Mouse (Mus musculus): ENCODE data around the gene Trf. TPM values are rescaled to one million over a fixed set of nuclear protein-coding genes. Genes with fewer than 3 reads are reported as not detected.
"Not testable (repeated sequence)": the region's sequence is repeated elsewhere in the genome, so short reads cannot be mapped to it uniquely, and the experiment has no call there.

Gene Trf
- polyA plus RNA-seq, 1 experiment from 2014 or later = 27.2 TPM

- Histone ChIP-seq H3K4me1 (ENCODE audit: control insufficient read depth, insufficient read depth, low read length) (no peaks in the 10 kb centered on the region), H3K4me2 (ENCODE audit: low read depth, low read length) (no peak overlapping the region), H3K9ac (replicated peaks; ENCODE audit: low read length) (no peak overlapping the region), H3K36me3 (replicated peaks; ENCODE audit: control insufficient read depth, insufficient read depth, low read depth, low read length) (no peaks in the 10 kb centered on the region), H3K9me3 (replicated peaks; ENCODE audit: control insufficient read depth, low read length) (no peaks in the 10 kb centered on the region), H3K4me3 (ENCODE audit: low read depth, low read length) (no peak overlapping the region), H3K27ac (replicated peaks; ENCODE audit: low read depth, low read length) (no peak overlapping the region), H3K27me3 (ENCODE audit: control insufficient read depth, insufficient read depth, low read length) (no peaks in the 10 kb centered on the region)
- WGBS = 78% methylated on average over 6 of the region's 6 CpGs
- DNase-seq (ENCODE audit: low spot score) (no peak), ATAC-seq (replicated peaks; ENCODE audit: insufficient number of reproducible peaks, low FRiP score, low TSS enrichment, low read depth) (no peak)
Observed at GRCm38 (mm10) chr9:103168046-103168445, 62.2 kb downstream of the Trf start.

- Histone ChIP-seq H3K4me2 (ENCODE audit: low read depth, low read length) (no peak overlapping the region), H3K9me3 (replicated peaks; ENCODE audit: control insufficient read depth, low read length) (no peaks in the 10 kb centered on the region), H3K27ac (replicated peaks; ENCODE audit: low read depth, low read length) (no peak overlapping the region), H3K36me3 (replicated peaks; ENCODE audit: control insufficient read depth, insufficient read depth, low read depth, low read length) (no peaks in the 10 kb centered on the region), H3K27me3 (ENCODE audit: control insufficient read depth, insufficient read depth, low read length) (no peaks in the 10 kb centered on the region), H3K4me1 (ENCODE audit: control insufficient read depth, insufficient read depth, low read length) (no peaks in the 10 kb centered on the region), H3K4me3 (ENCODE audit: low read depth, low read length) (no peak overlapping the region), H3K9ac (replicated peaks; ENCODE audit: low read length) (no peak overlapping the region)
- 77% methylated on average over 15 of the region's 15 CpGs for WGBS
- no peak for DNase-seq (ENCODE audit: low spot score)
- no peak for ATAC-seq (replicated peaks; ENCODE audit: insufficient number of reproducible peaks, low FRiP score, low TSS enrichment, low read depth)
Observed at GRCm38 (mm10) chr9:103163806-103164205, 66.4 kb downstream of the Trf start.

GRCm38 (mm10) chr9:103155158-103155557 is 75.1 kb downstream of the Trf start:
- H3K4me1 ChIP-seq (ENCODE audit: control insufficient read depth, insufficient read depth, low read length); DNase-seq (ENCODE audit: low spot score); H3K27me3 ChIP-seq (ENCODE audit: control insufficient read depth, insufficient read depth, low read length); ATAC-seq (replicated peaks; ENCODE audit: insufficient number of reproducible peaks, low FRiP score, low TSS enrichment, low read depth); H3K9me3 ChIP-seq (replicated peaks; ENCODE audit: control insufficient read depth, low read length); H3K27ac ChIP-seq (replicated peaks; ENCODE audit: low read depth, low read length); H3K4me3 ChIP-seq (ENCODE audit: low read depth, low read length); H3K4me2 ChIP-seq (ENCODE audit: low read depth, low read length); H3K9ac ChIP-seq (replicated peaks; ENCODE audit: low read length); H3K36me3 ChIP-seq (replicated peaks; ENCODE audit: control insufficient read depth, insufficient read depth, low read depth, low read length): not testable (repeated sequence)
- WGBS = 84% methylated on average over 7 of the region's 7 CpGs

DNA sequence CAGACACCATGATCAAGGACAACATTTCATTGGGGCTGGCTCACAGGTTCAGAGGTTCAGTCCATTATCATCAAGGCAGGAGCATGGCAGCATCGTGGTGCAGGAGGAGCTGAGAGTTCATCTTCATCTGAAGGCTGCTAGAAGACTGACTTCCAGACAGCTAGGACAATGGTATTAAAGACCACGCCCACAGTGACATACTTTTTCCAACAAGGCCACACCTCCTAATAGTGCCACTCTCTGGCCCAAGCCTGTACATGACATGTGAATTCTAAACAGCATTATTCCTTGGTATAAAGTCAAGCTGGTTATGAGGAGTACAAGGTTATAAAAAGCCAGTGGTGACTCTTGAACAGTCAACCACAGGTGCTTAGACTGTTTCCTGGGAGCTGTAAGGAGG is 75.7 kb downstream of the Trf start:
- no peak overlapping the region for H3K4me3 ChIP-seq (ENCODE audit: low read depth, low read length)
- 83% methylated on average over 2 of the region's 2 CpGs for WGBS
- no peaks in the 10 kb centered on the region for H3K27me3 ChIP-seq (ENCODE audit: control insufficient read depth, insufficient read depth, low read length)
- H3K36me3 ChIP-seq (replicated peaks; ENCODE audit: control insufficient read depth, insufficient read depth, low read depth, low read length) = no peaks in the 10 kb centered on the region
- no peak for DNase-seq (ENCODE audit: low spot score)
- no peak overlapping the region for H3K9ac ChIP-seq (replicated peaks; ENCODE audit: low read length)
- H3K27ac ChIP-seq (replicated peaks; ENCODE audit: low read depth, low read length) = no peak overlapping the region
- no peaks in the 10 kb centered on the region for H3K4me1 ChIP-seq (ENCODE audit: control insufficient read depth, insufficient read depth, low read length)
- no peaks in the 10 kb centered on the region for H3K9me3 ChIP-seq (replicated peaks; ENCODE audit: control insufficient read depth, low read length)
- H3K4me2 ChIP-seq (ENCODE audit: low read depth, low read length) = no peak overlapping the region
- no peak for ATAC-seq (replicated peaks; ENCODE audit: insufficient number of reproducible peaks, low FRiP score, low TSS enrichment, low read depth)

Other genes with a start within 250 kb of the Trf start
- 1.8 and 2.1 TPM in 2 replicates for gene Slco2a1, start 241.7 kb downstream of the Trf start, polyA plus RNA-seq (2014; fragmentation: Nextera tagmentation; extraction: Ambion mirVana)
- 6.0 and 7.5 TPM in 2 replicates for gene Rab6b, start 118.7 kb downstream of the Trf start, polyA plus RNA-seq (2014; fragmentation: Nextera tagmentation; extraction: Ambion mirVana)
- 57.9 and 61.8 TPM in 2 replicates for gene Srprb, start 28.3 kb downstream of the Trf start, polyA plus RNA-seq (2014; fragmentation: Nextera tagmentation; extraction: Ambion mirVana)
- gene Gm20425, start 137 bp downstream of the Trf start, polyA plus RNA-seq (2014; fragmentation: Nextera tagmentation; extraction: Ambion mirVana) = not detected in 2 replicates
- 1.2 and 1.6 TPM in 2 replicates for gene 1300017J02Rik, start 74.6 kb upstream of the Trf start, polyA plus RNA-seq (2014; fragmentation: Nextera tagmentation; extraction: Ambion mirVana)
- 79.1 and 90.1 TPM in 2 replicates for gene Topbp1, start 74.8 kb upstream of the Trf start, polyA plus RNA-seq (2014; fragmentation: Nextera tagmentation; extraction: Ambion mirVana)
- gene Cdv3, start 135.4 kb upstream of the Trf start, polyA plus RNA-seq (2014; fragmentation: Nextera tagmentation; extraction: Ambion mirVana) = 142 and 147 TPM in 2 replicates
- 2.4 and 2.8 TPM in 2 replicates for gene Bfsp2, start 250.0 kb upstream of the Trf start, polyA plus RNA-seq (2014; fragmentation: Nextera tagmentation; extraction: Ambion mirVana)

Data from embryonic facial prominence, embryonic 11.5 days (tissue).